Mouse (Mus musculus) testis, adult 2 months (tissue): ENCODE data around the gene Aldoc. TPM values are rescaled to one million over a fixed set of nuclear protein-coding genes. Genes with fewer than 3 reads are reported as not detected.

Source experiments
- H3K27ac ChIP-seq: fragments of 200-500 bp; 2 replicates; pipeline ENCODE4 v1.5.1; 2012; ENCODE audit warnings: low read depth, low read length; ENCODE audit not compliant: control insufficient read depth, insufficient read depth
- H3K27me3 ChIP-seq: fragments of 200-500 bp; 2 replicates; pipeline ENCODE4 v1.6.1; 2012; ENCODE audit warnings: mild to moderate bottlenecking, low read length, moderate library complexity; ENCODE audit not compliant: control insufficient read depth, insufficient read depth
- H3K36me3 ChIP-seq: fragments of 200-500 bp; 2 replicates; pipeline ENCODE4 v1.6.1; 2012; ENCODE audit warnings: mild to moderate bottlenecking, low read length; ENCODE audit not compliant: control insufficient read depth, insufficient read depth
- H3K4me1 ChIP-seq: fragments of 200-500 bp; 2 replicates; pipeline ENCODE4 v1.6.1; 2012; ENCODE audit warnings: low read length; ENCODE audit not compliant: control insufficient read depth, insufficient read depth
- H3K4me3 ChIP-seq: fragments of 200-500 bp; 2 replicates; pipeline ENCODE4 v1.5.1; 2012; ENCODE audit warnings: low read depth, mild to moderate bottlenecking, low read length, moderate library complexity, mixed read lengths; ENCODE audit not compliant: control insufficient read depth
- CTCF ChIP-seq: fragments of 200-500 bp; IDR thresholded peaks from 2 replicates; pipeline ENCODE4 v1.5.1; 2012; ENCODE audit warnings: low read depth, mild to moderate bottlenecking, inconsistent platforms, low read length, moderate library complexity; ENCODE audit not compliant: control insufficient read depth, insufficient read depth, insufficient replicate concordance
- POLR2A ChIP-seq: fragments of 200-500 bp; IDR thresholded peaks from 2 replicates; pipeline ENCODE4 v1.6.1; 2012; ENCODE audit warnings: low read depth, mild to moderate bottlenecking, inconsistent platforms, low read length, moderate library complexity; ENCODE audit not compliant: control insufficient read depth
- polyA plus RNA-seq: library from polyadenylated mRNA; depleted of rRNA; stranded (reverse); fragments of >200 nt; gene quantifications from 2 replicates; pipeline ENCODE4 v1.2.3, GENCODE M21; 2012

The Aldoc gene
- polyA plus RNA-seq, 1 experiment: 7.4 TPM

DNA sequence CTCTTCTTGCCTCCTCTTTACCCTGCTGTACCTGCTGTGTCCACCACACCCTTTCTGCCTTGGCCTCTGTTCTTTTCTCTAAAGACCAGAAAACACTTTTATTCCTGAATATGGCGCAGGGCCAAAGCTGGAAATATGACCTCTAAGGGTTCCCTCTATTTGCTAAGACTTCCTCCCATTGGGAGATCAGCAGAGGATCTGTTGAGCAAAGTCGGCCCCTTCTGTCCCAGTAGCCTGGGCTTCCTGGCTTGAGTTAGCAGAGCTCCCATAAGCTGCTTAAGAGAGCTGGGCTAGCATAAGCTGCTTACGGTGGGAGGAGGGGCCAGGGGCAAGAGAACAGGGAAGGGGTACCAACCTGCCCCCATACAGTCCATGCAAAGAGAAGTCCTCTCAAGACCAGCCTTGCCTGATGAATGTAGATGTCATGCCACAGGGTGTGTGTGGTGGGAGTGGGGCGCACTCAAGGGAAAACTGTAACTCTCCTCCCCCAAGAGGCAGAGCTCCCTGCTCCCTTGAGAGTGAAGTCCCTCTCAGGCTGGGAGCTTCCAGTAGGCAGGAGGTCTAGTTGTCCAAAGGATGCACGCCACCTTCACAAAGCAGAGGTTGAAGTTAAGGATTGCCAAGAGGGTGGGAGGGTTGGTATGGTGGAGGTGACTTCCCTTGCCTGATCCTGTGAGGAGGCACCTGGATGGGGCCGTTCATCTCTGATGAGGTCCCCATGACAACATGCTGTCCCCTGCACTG, 23.7 kb downstream of the Aldoc start:
- TF ChIP-seq CTCF (no peak), POLR2A (no peak)
- peaks cover 13% of the 10 kb centered on the region for H3K4me1 ChIP-seq

DNA sequence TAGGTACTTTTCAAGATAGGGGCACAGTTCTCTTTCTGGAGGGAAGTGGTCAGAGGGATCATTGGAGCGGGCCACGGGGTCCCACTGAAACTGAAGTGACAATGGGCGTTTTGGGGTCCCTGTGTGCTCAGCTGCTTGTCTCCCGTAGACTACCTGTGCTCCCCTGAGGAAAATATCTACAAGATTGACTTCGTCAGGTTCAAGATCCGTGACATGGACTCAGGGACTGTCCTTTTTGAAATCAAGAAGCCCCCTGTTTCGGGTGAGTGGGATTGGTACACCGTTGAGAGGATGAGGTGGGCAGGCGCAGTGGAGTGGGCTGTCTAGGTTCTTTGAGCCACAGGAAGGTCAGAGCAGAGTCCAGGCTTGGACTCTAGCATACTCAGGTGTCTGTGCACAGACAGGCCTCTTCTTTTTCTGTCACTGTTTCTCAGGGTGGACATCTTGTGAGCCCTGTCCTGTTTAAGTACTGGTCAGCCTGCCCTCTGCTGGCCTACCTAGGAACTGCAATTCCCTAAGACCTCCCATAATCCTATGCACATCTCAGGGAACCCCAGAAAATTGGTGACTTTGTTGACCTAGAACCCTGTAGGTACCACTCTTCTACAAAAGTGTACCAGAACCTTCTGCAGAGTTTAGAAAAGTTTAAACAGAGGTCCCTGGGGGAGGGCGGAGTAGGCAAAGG, 24.4 kb downstream of the Aldoc start:
- no peak for TF ChIP-seq POLR2A
- TF ChIP-seq CTCF: peak; percentile 61; the same call in 1 of the 2 replicates
- Histone ChIP-seq H3K27me3 (no peaks in the 10 kb centered on the region), H3K36me3 (no peaks in the 10 kb centered on the region), H3K4me3 (no peak overlapping the region), H3K4me1 (peaks cover 13% of the 10 kb centered on the region), H3K27ac (no peak overlapping the region)

More for the DNA sequence above, 23.7 kb downstream of the Aldoc start:
- Histone ChIP-seq H3K27ac (no peak overlapping the region), H3K4me3 (no peak overlapping the region), H3K27me3 (no peaks in the 10 kb centered on the region), H3K36me3 (no peaks in the 10 kb centered on the region)

DNA sequence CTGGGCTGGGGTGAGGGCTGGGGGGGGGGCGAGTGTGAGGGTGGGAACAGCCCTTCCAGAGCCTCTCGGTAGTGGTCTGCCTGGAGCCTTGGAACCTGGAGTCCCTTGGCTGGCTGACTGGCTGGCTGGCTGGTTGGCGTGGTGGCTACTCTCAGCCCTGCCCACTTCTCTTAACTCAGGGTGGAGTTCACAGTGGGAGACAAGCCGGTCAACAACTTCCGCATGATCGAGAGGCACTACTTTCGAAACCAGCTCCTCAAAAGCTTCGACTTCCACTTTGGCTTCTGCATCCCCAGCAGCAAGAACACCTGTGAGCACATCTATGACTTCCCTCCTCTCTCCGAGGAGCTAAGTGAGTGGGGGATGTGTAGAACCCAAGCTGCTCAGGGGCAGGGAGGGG, 25.1 kb downstream of the Aldoc start:
- Histone ChIP-seq H3K36me3 (no peaks in the 10 kb centered on the region), H3K4me1 (peaks cover 13% of the 10 kb centered on the region), H3K27me3 (no peaks in the 10 kb centered on the region), H3K27ac (no peak overlapping the region), H3K4me3 (no peak overlapping the region)
- TF ChIP-seq CTCF (no peak), POLR2A (no peak)

DNA sequence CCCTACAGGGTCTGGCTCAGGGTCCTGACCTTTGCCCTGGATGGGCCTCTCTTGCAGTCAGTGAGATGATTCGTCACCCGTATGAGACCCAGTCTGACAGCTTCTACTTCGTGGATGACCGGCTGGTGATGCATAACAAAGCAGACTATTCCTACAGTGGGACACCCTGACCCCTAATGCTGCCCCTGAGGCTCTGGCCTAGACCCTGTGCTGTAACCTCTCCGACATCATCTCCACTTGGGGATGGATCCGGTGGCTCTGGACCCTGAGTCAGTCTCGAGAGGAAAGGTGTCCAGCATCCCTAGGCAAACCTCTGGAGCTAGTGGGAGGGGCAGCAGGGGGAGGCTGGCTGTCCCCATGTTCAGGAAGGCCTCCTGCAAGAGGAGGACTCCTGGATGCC, 25.7 kb downstream of the Aldoc start:
- no peak overlapping the region for H3K27ac ChIP-seq
- H3K36me3 ChIP-seq: no peaks in the 10 kb centered on the region
- H3K4me1 ChIP-seq: peaks cover 11% of the 10 kb centered on the region
- TF ChIP-seq POLR2A (no peak), CTCF (no peak)
- H3K27me3 ChIP-seq: no peaks in the 10 kb centered on the region
- no peak overlapping the region for H3K4me3 ChIP-seq

DNA sequence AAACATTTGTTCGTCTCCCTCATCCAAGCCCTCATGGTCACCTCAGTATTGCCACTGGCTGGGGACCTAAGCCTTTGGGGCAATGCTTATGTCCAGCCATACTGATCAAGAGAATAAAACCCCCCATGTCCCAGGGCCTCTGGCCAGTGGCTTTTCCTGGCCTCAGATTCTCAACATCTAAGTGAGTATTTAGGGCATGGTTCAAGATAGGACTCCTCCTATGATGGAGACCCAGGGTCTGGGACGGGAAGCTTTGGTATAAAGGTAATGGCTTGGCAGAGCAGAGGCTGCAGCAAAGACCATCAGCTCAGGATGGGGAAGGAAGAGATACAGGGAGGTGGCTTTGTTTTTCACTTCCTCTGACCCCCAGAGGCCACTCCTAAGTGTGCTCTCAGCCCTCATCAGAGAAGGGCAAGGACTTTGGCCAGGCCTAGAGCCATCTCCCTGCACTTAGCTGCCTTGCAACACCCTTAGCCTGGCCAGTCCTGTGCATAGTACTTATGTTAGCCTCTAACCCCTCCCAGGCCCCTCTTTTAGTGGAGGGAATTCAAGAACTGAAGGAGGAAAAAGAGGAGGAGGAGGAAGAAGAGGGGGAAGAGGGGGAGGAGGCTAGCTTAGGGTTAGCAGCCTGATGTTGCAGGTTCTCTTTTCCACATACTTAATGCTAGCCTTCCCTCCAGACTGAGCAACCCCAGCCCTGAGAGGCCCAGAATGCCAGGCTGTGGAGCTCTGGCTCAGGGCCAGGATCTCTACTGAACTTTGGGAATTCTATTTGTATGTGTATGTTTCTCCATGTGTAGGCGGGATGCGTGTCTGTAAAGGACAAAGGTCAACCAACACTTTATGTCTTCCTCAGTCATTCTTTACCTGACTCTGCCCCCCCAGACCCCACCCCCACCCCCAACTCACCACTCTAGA, 26.9 kb downstream of the Aldoc start:
- Histone ChIP-seq H3K4me1 (peaks cover 4% of the 10 kb centered on the region), H3K27me3 (no peaks in the 10 kb centered on the region), H3K4me3 (no peak overlapping the region), H3K27ac (no peak overlapping the region), H3K36me3 (no peaks in the 10 kb centered on the region)
- TF ChIP-seq POLR2A (no peak), CTCF (no peak)

DNA sequence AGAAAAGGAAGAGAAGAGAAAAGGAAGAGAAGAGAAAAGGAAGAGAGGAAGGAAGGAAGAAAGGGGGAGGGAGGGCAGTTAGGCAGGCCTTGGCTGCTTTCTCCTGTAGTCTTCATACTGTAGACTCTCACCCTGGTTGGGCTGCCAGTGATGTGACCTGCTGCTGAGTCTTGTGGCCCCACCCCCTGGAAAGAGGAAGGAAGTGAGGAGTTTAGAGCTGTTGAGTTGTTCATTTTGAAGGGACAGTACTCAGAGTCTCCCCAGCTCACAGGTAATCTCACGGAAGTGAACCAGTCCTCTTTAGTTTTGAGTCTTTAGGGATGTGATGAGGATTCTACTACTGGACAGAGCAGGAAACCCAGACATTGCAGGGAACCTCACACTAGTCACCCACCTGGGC, 30.3 kb downstream of the Aldoc start:
- no peaks in the 10 kb centered on the region for H3K36me3 ChIP-seq
- TF ChIP-seq CTCF: no peak
- TF ChIP-seq POLR2A: no peak
- no peaks in the 10 kb centered on the region for H3K27me3 ChIP-seq
- H3K27ac ChIP-seq: no peak overlapping the region
- H3K4me3 ChIP-seq: no peak overlapping the region
- H3K4me1 ChIP-seq: no peaks in the 10 kb centered on the region

DNA sequence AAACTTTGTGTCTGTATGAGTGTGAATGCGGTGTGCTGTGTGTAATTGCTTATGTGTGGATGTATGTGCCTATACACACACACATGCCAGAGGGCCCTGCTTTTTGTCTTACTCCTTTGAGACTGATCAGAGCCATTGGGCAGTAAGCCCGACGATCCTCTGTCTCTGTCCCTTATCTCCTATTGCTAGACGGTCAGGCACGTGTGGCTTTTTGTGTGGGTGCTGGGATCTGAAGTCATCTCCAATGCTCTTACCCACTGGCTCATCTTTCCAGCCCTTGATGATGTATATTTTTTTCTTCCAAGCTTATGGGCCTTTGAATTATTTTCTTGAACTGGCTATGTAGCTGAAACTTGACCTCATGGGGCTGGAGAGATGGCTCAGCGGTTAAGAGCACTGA, 32.1 kb downstream of the Aldoc start:
- H3K4me3 ChIP-seq: no peak overlapping the region
- no peaks in the 10 kb centered on the region for H3K36me3 ChIP-seq
- H3K27ac ChIP-seq: no peak overlapping the region
- no peaks in the 10 kb centered on the region for H3K27me3 ChIP-seq
- peaks cover 9% of the 10 kb centered on the region for H3K4me1 ChIP-seq
- no peak for TF ChIP-seq CTCF
- TF ChIP-seq POLR2A: no peak
